Mouse (Mus musculus) bone marrow, adult 2 months (tissue): ENCODE measurements around the gene Dicer1.

Experiments used
- CTCF ChIP-seq: fragments of 200-500 bp; IDR thresholded peaks from 2 replicates; pipeline ENCODE4 v1.5.1; 2011; ENCODE audit warnings: low read length, control low read depth; ENCODE audit not compliant: control insufficient read depth, insufficient read depth
- POLR2A ChIP-seq: fragments of 200-500 bp; IDR thresholded peaks from 2 replicates; pipeline ENCODE4 v1.6.1; 2011; ENCODE audit warnings: low read depth, mild to moderate bottlenecking, control low read depth, low read length, borderline replicate concordance; ENCODE audit not compliant: control insufficient read depth

GRCm38 (mm10) chr12:104769201-104769785 is 17.5 kb upstream of the Dicer1 start:
- no peak for TF ChIP-seq CTCF
- TF ChIP-seq POLR2A, result no peak
